Mouse (Mus musculus): ENCODE data around the gene Arhgef28.

Gene Arhgef28

GRCm38 (mm10) chr13:98183157-98183878 lies 22.9 kb downstream of the Arhgef28 start:
- WGBS: 88% methylated on average over 21 of the region's 21 CpGs

DNA sequence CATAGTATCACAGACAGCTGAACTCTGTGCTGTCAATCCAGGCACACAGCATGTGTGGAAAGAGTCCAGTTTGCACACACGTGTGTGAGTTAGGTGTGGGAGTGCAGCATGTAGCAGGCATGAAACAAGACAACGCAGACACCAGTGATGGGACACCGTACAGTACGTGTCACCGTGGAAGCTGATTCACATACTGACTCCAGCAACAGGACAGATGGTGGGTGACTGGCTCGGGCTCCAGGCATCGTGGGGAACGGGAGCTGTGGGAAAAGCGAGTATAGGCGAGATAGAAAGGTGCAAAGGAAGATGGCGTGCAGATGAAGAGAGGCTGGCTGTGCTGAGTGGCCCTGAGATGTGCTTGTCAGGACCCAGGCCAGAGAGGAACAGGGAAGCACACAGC lies 23.9 kb downstream of the Arhgef28 start:
- WGBS: 56% methylated on average over 11 of the region's 11 CpGs

GRCm38 (mm10) chr13:98180636-98181035 lies 25.6 kb downstream of the Arhgef28 start:
- 88% methylated on average over 8 of the region's 8 CpGs for WGBS

- 77% methylated on average over 10 of the region's 10 CpGs for WGBS
Measured at GRCm38 (mm10) chr13:98175323-98176007, 30.8 kb downstream of the Arhgef28 start.

GRCm38 (mm10) chr13:98173008-98173407 lies 33.2 kb downstream of the Arhgef28 start:
- WGBS: 71% methylated on average over 6 of the region's 6 CpGs

DNA sequence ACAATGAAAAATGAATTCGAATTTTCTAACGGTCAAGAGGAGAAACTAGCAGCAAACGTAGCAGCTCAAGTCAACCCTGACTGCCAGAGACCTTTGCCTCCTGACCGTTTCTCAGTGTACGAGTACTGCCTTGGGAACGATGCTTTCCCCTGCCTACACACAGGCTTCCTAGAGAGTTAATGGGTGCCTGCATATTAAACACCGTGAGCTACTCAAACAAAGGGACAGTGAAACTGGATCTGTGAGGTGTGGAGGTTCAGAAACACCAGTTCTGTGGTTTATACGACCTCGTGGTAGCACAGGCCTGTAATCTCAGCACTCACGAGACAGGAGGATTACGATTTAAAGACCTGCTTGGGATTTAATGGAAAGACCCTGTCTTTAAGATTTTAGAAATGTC lies 33.9 kb downstream of the Arhgef28 start:
- 75% methylated on average over 11 of the region's 11 CpGs for WGBS

DNA sequence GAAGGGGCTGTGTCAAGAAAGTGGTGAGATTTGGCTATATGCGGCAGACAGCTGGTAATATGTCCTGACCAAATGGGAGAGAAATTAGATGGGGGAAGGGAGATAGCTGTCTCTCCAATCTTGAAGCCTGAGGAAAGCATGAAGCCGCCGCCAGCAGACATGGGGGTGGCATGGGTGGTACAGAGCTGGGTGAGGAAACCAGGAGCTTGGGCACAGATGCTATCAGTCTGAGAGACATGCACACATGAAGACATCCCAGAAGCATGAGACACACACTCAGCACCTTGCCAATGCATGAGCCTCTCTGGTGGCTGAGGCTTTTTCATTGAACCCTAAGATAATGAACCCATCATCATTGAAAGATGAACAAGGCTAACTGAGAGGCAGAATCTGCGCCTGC lies 34.5 kb downstream of the Arhgef28 start:
- WGBS: 70% methylated on average over 4 of the region's 4 CpGs

GRCm38 (mm10) chr13:98171257-98171656 lies 35.0 kb downstream of the Arhgef28 start:
- 61% methylated on average over 12 of the region's 12 CpGs for WGBS

GRCm38 (mm10) chr13:98164878-98165277 lies 41.4 kb downstream of the Arhgef28 start:
- WGBS: 71% methylated on average over 6 of the region's 6 CpGs

DNA sequence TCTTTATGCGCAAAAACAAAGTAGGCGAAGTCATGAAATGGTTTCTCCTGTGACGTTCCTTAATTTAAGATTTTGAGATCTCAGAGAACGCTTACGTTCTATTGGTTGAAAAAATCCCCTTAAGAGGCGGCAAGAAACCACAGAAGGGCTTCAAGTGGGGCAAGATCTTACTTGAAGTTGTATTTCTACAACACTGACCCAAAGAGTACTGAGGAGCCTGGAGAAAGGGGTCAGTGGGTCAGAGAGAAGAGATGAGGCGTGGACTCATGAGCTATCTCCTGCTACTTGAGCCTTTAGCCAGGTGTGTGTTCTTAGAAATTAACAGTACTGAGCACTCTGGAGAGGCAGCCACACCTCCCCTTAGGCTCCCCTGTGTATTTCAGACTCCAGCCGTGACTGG lies 44.7 kb downstream of the Arhgef28 start:
- WGBS: 96% methylated on average over 8 of the region's 8 CpGs

DNA sequence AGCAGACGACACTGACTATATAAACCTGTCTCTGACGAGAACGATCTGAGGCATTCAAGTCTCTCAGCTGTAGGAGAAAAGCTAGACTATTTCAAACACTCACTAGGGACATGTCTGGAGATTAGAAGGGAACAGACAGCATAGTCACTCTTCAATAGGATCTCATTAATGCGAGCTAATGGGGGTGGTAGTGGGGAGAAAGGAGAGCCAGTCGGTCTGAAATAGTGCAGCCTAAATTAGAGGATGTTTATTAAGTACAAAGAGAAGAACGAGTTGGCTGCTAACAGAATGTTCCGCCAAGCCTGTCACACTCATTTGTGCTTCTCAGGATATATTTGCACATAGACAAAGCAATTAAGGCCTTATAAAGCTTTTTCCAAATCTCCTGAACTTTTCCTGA lies 49.6 kb downstream of the Arhgef28 start:
- 43% methylated on average over 7 of the region's 7 CpGs for WGBS

DNA sequence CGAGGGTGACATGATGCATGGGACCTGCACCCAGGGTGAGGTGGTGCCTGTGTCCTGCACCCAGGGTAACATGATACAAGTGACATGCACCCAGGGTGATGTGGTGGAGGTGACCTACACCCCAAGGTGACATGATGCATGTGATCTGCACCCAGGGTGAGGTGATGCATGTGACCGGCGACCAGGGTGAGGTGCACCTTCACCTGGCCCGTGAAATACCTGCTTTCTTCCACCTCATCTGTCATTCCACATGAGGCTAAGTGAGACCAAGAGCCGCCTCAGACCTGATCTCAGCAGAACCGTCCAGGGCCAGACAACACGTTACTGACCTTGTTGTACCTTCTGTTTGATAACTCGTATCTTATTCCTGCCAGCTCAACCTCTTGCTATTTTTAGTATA lies 53.5 kb downstream of the Arhgef28 start:
- 93% methylated on average over 8 of the region's 8 CpGs for WGBS

GRCm38 (mm10) chr13:98147532-98147931 lies 58.7 kb downstream of the Arhgef28 start:
- 72% methylated on average over 5 of the region's 5 CpGs for WGBS

- 85% methylated on average over 8 of the region's 8 CpGs for WGBS
Measured at GRCm38 (mm10) chr13:98146573-98147160, 59.6 kb downstream of the Arhgef28 start.

DNA sequence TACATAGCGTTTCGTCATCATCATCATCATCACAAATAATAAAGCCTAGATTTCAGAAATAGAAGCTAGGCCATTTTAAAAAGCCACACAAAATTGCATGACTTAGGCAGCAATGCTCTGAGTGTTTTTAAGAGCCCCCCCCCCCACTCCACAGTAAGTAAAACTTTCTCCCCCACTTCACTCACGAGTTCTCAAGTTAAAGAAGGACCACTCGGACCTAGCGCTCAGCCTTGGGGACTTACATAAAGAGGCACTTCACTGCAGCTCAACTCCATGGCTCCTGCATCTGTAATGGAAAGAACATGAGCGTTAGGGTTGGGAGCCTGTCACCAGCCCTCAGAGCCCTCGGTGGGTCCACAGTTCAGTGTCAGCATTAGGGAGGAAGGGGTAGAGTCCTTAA lies 60.9 kb downstream of the Arhgef28 start:
- 89% methylated on average over 7 of the region's 7 CpGs for WGBS

DNA sequence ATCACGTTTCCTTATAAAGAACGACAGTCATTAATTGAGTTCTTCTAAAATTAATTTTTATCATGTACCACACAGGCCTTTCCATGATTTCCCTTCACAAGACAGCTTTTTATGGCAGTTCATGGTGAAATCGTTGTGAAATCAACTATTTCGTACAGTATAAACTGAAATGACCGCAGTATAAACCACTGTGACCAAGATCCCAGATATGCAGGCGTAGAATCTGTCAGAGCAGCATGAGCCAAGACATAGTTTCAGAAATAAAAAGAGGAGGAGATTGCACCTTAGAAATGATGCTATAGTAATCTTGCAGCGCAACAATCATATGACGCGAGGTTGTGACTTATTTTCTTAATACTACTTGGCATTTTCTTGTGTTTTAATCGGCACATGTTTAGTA lies 63.2 kb downstream of the Arhgef28 start:
- 94% methylated on average over 10 of the region's 10 CpGs for WGBS

- 46% methylated on average over 9 of the region's 9 CpGs for WGBS
Measured at GRCm38 (mm10) chr13:98140626-98141025, 65.6 kb downstream of the Arhgef28 start.

GRCm38 (mm10) chr13:98138786-98139185 lies 67.5 kb downstream of the Arhgef28 start:
- WGBS: 67% methylated on average over 4 of the region's 4 CpGs

DNA sequence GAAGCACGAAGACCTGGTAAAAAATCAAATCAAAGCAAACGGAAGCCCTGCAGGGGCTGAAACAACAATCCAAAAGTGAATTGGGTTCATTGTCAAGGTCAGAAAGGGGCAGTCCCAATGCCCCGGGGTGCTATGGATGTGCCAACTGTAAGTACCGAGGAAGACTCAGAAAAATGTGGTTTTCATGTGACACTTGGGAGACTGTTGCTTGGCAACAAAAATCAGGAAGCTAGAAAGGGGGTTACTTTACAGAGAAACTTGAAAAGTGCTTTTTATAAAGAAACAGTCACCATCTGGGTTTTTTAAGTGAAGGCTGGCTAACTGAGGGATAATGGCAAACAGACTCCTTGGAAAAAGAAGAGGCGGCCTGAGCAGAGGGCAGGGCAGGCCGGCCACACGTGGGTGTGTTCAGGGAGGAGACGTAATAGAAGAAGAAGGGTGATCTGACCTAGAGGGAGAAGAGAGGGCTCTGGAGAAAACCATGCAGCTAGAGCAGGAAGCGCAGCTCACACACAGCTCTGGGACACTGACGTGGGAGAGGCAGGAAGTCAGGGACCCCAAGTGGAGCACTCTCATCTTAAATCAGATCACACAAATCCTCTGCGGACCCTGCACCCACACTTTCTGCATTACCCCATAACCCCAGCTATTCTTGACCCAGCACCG lies 70.2 kb downstream of the Arhgef28 start:
- 28% methylated on average over 12 of the region's 12 CpGs for WGBS

DNA sequence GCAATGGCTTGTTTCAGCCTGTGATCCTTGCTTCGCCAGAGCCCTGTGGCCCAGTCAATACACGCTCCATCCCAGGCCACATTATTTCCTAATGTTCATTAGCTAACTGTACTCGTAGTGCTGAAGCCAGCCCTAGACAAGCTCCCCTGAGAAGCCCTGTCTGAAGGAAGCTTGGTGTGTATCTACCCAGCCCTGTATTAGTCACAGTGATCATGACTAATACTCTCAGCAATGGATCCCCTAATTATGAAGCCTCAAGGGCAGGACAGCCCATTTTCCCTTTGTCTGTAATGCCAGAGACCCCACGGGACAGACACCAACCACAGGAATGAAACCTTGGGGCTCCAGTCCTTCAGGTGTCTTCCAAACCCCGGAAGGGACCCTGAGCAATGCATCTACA lies 73.3 kb downstream of the Arhgef28 start:
- WGBS: 83% methylated on average over 5 of the region's 5 CpGs

- WGBS: 62% methylated on average over 6 of the region's 6 CpGs
Measured at GRCm38 (mm10) chr13:98132264-98132663, 74.0 kb downstream of the Arhgef28 start.

DNA sequence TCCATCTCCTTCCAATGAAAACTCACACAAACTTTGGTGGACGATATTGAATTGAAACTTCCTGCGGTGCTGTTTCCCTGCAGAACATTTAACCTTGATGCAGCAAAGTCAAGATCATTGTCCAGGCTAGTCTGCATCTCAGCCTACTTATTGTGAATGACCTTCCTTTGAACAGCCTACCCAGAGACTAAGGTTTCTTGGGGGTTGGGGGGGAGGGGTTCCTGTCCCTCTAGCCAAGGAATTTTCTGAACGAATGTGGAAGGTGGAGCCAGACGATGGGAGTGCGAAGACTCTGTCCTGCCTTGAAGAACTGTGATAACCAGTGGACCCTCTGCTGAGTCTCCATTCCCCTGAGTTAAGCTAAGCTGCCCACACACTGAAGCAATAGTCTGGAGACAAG lies 80.6 kb downstream of the Arhgef28 start:
- 63% methylated on average over 5 of the region's 5 CpGs for WGBS

Data from cerebral cortex, adult 2 months (tissue).